Mouse (Mus musculus): ENCODE measurements around the gene Mcur1.

Gene Mcur1

DNA sequence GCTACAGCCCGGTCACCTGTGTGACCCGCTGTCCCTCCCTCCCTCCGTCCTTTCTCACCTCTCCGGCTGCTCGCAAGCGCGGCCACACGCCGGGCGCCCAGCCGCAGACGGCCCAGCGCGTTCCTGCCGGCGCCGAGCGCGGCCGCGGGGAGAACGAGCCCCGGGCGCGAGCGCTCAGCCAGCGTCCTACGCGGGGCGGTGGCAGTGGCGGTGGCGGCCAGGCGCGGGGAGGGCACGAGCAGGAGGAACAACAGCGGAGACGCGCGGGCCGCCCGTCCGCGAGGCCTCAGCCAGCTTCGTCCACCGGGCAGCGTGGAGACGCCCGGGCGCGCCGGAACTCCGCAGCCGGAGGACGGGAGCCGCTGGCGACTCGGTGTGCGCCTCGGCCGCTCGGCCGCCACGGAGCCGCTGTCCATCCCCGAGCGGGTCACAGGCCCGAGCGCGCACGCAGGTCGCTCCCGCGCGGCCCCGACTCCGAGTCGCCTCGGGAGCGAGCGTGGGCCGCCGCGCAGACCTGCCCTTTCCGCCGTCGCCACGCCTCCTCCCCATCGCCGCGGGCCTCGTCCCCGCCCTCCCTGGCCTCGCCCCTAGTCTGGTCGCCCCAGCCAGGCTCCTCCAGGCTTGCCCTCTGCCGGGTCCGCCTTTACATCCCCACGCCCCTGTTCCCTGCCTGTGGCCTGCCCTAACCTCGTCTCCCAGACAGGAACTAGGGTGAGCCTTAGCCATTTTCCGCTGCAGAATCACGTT, at the start of gene Mcur1:
Mcur1 (minus strand) TSS at position 481 of the 747 bp plus-strand sequence.
- peak; percentile 93 for DNase-seq (ENCODE audit: low spot score)

DNA sequence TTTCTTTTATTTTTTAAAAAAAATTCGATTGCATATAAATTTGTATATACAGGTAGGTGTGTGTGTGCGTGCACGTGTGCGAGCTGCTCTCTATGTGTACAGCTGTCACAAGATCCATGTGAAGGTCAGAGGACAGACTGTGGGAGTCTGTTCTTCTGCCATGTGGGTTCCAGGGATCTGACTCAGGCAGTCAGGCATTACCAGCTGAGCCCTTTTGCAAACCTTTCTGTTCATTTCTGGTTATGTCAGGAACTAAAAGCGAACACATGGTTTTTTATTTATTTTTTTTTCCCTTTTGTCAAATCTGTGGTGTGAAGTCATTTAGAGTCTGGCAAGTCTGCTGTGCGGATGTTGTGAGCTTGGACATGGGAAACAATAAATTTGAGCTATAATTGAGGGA, 48.9 kb upstream of the Mcur1 start:
- DNase-seq (ENCODE audit: low spot score), result no peak

DNA sequence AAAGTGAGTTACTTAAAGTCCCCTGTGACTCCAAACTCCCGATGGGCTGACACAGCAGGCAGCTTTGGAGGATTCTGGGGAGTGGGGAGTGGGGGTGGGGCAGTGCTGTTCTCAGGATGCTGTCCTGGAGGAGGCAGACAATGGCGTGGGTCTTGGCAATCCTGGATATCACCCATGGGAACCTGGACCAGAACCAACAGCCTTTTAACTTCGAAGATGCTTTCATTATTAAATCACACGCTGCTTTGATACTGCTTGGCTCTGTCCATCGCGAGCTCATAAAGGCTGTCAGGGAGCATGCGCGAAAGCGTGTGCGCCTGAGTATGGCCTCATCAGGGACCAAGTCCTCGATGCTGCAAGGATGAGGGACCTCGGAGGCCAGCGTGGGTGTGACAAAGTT, 43.1 kb upstream of the Mcur1 start:
- DNase-seq (ENCODE audit: low spot score), result no peak

GRCm38 (mm10) chr13:43602440-43602839, 42.4 kb upstream of the Mcur1 start:
- no peak for DNase-seq (ENCODE audit: low spot score)

- no peak for DNase-seq (ENCODE audit: low spot score)
Observed at GRCm38 (mm10) chr13:43600967-43601366, 41.0 kb upstream of the Mcur1 start.

DNA sequence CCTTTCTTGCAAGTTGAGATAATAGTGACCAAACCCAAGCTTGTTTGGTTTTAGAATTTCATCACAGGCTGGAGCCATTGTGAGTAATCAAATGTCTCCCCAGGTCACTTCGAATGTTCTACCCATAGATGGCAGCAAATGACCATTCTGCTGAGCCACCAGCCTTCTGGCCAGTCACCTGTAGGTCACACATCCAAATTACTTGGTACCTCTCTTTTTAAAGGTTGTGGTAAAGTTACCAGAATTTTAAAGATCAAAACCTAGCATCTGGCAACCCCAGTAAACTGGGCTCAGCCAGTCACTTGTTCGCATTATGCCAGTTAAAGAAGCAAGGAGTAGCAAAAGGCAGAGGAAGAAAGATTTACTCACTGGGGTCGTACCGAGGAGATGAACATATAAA, 35.9 kb upstream of the Mcur1 start:
- peak; percentile 76 for DNase-seq (ENCODE audit: low spot score)

- DNase-seq (ENCODE audit: low spot score), result no peak
Observed at GRCm38 (mm10) chr13:43592681-43593068, 32.7 kb upstream of the Mcur1 start.

DNA sequence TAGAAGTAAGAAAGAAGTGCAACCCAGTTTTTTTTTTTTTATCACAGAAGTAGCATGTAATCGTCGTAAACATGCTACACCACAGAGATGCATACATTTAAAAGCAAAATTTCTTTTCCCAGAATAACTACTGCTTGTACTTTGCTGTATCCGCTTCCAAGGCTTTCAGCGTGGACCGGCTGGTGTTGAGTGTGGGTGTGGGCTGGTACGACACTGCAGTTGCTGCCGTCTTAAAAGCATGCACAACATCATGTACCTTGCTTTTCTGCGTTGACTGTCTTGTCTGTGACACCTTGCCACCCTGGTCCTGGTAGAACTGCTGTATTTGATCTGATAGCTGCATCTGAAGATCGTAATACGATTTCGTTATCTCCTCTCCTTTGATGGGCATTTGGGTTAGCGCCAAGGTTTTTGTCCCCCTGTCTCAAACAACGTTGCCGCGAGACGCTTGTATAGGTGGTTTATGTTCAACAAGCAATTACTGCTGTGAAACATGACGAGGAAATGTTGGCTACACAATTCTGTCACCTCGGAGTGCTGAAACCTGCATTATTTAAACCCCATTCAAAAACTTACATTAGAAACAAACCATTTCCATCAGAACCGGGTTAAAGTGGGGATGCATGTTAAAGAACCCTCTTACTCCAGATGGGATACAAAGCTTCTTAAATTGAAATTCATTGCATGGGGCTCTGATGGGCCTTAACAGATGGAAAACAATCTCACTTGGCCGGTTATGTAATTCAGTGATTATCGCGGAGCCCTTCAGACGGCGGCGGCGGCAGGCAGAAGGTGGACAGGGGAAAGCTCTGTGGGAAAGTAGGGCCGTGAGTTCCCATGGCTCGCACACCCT, 32.1 kb upstream of the Mcur1 start:
- no peak for DNase-seq (ENCODE audit: low spot score)

GRCm38 (mm10) chr13:43587844-43588840, 28.2 kb upstream of the Mcur1 start:
- DNase-seq (ENCODE audit: low spot score), result peak; percentile 56

DNA sequence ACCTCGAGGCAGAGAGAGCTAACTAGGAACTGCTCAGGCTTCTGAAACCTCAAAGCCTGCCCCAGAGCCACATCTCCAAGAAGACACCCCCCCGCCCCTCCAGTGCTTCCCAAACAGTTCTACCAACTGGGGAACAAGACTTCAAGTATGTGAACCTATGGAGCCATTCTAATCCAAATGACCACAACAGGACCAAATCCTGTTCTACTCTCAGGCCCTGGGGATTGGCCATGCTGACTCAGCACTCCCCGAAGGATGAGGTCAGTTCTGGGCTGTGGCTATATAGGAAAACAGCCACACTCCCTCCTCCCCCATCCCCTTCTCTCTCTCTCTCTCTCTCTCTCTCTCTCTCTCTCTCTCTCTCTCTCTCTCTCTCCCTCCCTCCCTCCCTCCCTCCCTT, 27.0 kb upstream of the Mcur1 start:
- DNase-seq (ENCODE audit: low spot score), result no peak

DNA sequence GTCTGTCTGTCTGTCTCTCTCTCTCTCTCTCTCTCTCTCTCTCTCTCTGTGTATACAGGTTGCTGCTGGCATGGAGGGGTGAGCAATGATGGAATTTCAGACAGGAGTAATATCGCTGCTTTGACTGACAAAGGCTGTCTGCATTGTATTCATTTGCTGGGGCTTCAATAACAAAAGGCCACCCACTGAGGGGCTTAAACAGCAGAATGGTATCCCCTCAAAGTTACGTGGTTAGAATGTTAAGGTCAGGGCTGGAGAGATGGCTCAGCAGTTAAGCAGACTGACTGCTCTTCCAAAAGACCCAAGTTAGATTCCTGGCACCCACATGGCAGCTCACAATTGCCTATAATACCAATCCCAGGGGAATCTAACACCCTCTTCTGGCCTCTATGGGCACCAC, 25.3 kb upstream of the Mcur1 start:
- DNase-seq (ENCODE audit: low spot score), result no peak

DNA sequence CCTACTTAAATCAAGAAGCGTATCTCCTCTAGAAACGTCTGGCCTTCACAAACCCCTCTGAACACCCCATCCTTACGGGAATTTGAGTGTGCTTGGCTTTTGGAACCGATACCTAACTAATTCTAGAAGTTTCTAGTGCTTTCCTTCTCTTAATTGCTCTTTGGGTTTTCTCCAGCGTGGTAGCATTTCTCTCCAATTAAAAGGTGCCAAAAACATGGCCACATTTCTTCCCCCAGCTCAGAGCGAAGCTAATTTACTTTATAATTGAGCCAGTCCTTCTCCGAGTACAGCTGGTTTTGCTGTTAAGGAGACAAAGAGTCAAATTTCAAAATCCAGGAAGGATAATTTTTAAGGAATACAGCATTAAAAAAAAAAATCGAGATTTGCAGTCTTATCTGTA, 23.5 kb upstream of the Mcur1 start:
- no peak for DNase-seq (ENCODE audit: low spot score)

- DNase-seq (ENCODE audit: low spot score), result no peak
Observed at GRCm38 (mm10) chr13:43582961-43583360, 23.0 kb upstream of the Mcur1 start.

- no peak for DNase-seq (ENCODE audit: low spot score)
Observed at GRCm38 (mm10) chr13:43580661-43581060, 20.7 kb upstream of the Mcur1 start.

GRCm38 (mm10) chr13:43579740-43580139, 19.7 kb upstream of the Mcur1 start:
- DNase-seq (ENCODE audit: low spot score), result peak; percentile 51

DNA sequence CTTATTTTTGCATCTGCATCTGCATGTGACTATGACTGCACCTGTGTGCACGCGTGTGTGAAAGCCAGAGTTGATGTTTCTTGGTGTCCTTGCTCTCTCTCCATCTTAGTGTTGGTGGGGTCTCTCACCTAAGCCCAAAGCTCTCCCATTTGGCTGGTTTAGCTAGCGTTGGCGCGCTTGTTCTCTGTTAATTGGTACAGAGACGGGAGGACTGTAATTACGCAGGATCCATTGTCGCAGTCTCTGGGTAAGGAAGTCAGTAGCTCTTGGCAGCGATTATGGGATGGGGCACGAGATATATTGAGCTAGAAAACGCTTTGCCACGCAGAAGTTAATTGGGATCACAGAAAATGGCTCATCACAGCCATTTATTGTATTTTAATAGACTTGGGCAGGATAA, 17.8 kb upstream of the Mcur1 start:
- DNase-seq (ENCODE audit: low spot score), result no peak

DNA sequence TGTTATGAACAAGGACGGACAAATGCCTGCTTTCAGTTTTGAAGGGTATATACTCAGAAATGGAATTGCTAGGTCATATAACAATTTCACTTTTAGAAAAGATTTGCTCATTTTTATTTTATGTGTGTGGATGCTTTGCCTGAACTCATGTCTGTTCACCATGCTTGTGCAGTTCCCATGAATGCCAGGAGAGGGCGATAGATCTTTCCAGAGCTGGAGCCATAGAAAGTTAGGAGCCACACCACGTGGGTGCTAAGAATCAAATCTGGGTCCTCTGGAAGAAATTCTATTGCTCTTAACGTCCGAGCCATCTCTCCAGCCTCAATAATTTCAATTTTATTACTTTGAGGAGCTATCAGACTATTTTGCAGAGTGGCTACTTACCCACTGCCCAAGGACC, 17.3 kb upstream of the Mcur1 start:
- DNase-seq (ENCODE audit: low spot score), result no peak

GRCm38 (mm10) chr13:43575431-43575830, 15.4 kb upstream of the Mcur1 start:
- DNase-seq (ENCODE audit: low spot score), result no peak

GRCm38 (mm10) chr13:43573979-43574378, 14.0 kb upstream of the Mcur1 start:
- no peak for DNase-seq (ENCODE audit: low spot score)

- no peak for DNase-seq (ENCODE audit: low spot score)
Observed at GRCm38 (mm10) chr13:43567141-43567891, 7.3 kb upstream of the Mcur1 start.

GRCm38 (mm10) chr13:43566184-43566583, 6.2 kb upstream of the Mcur1 start:
- no peak for DNase-seq (ENCODE audit: low spot score)
